Mouse (Mus musculus): ENCODE measurements around the gene Akap2. TPM values are rescaled to one million over a fixed set of nuclear protein-coding genes. Genes with fewer than 3 reads are reported as not detected.

The Akap2 gene
- polyA plus RNA-seq, 1 experiment from 2014 or later: 9.6 TPM

- no peaks in the 10 kb centered on the region for H3K9me3 ChIP-seq (ENCODE audit: control insufficient read depth)
- peaks cover 37% of the 10 kb centered on the region for H3K36me3 ChIP-seq (ENCODE audit: control insufficient read depth, insufficient read depth)
- no peaks in the 10 kb centered on the region for H3K4me1 ChIP-seq (replicated peaks; ENCODE audit: control insufficient read depth, insufficient read depth, low read length)
- no peak overlapping the region for H3K4me2 ChIP-seq (replicated peaks; ENCODE audit: low read depth)
- H3K9ac ChIP-seq (ENCODE audit: low read depth, low read length): no peak overlapping the region
- no peak for ATAC-seq
- no peak overlapping the region for H3K4me3 ChIP-seq (ENCODE audit: low read depth, low read length)
- no peaks in the 10 kb centered on the region for H3K27me3 ChIP-seq (replicated peaks; ENCODE audit: control insufficient read depth, insufficient read depth, low read length)
- WGBS: 81% methylated on average over 18 of the region's 18 CpGs
- no peak overlapping the region for H3K27ac ChIP-seq (ENCODE audit: low read depth, low read length)
- 0 out of 2 replicates have a peak, but pooled peaks have one; percentile 24 for TF ChIP-seq CTCF (IDR thresholded peaks at IDR 0.05; ENCODE audit: low read depth)
Observed at GRCm38 (mm10) chr4:57855281-57855941, 138.0 kb downstream of the Akap2 start.

DNA sequence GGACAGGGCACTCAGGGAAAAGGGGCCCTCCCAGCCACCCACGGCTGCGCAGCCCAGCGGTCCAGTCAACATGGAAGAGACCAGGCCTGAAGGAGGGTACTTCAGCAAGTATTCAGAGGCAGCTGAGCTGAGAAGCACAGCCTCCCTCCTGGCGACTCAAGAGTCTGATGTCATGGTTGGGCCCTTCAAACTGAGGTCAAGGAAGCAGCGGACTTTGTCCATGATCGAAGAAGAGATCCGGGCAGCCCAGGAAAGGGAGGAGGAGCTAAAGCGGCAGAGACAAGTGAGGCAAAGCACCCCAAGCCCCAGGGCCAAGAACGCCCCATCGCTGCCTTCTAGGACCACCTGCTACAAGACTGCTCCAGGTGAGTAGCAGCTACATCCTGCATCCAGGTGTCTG, 139.2 kb downstream of the Akap2 start:
- H3K27me3 ChIP-seq (replicated peaks; ENCODE audit: control insufficient read depth, insufficient read depth, low read length): no peaks in the 10 kb centered on the region
- no peaks in the 10 kb centered on the region for H3K9me3 ChIP-seq (ENCODE audit: control insufficient read depth)
- H3K4me2 ChIP-seq (replicated peaks; ENCODE audit: low read depth): no peak overlapping the region
- H3K9ac ChIP-seq (ENCODE audit: low read depth, low read length): no peak overlapping the region
- no peak for ATAC-seq
- H3K4me3 ChIP-seq (ENCODE audit: low read depth, low read length): no peak overlapping the region
- TF ChIP-seq CTCF (IDR thresholded peaks at IDR 0.05; ENCODE audit: low read depth): no peak
- H3K27ac ChIP-seq (ENCODE audit: low read depth, low read length): no peak overlapping the region
- H3K36me3 ChIP-seq (ENCODE audit: control insufficient read depth, insufficient read depth): peaks cover 37% of the 10 kb centered on the region
- no peaks in the 10 kb centered on the region for H3K4me1 ChIP-seq (replicated peaks; ENCODE audit: control insufficient read depth, insufficient read depth, low read length)
- WGBS: 93% methylated on average over 10 of the region's 10 CpGs

DNA sequence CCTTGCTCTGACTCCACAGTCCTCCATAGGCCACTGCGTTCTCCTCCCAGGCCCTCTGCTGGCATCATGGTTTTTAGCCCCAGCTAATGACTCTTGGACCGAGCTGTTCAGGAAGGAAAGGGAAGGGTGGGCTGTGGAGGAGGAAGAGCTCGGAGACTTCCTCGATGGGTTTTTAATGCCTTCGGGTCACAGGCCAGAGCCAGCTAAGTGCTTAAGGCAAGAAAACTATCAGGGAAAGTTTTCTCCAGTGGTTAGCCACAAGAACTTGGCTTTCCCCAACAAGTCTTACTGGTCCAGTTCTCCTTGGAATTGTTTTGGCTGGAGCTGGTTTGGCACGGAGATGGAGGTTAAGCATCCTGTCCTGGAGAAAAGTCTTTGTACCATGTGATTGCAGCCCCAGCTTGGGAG, 142.8 kb downstream of the Akap2 start:
- no peak overlapping the region for H3K4me3 ChIP-seq (ENCODE audit: low read depth, low read length)
- ATAC-seq: no peak
- H3K9me3 ChIP-seq (ENCODE audit: control insufficient read depth): no peaks in the 10 kb centered on the region
- no peak overlapping the region for H3K9ac ChIP-seq (ENCODE audit: low read depth, low read length)
- H3K4me1 ChIP-seq (replicated peaks; ENCODE audit: control insufficient read depth, insufficient read depth, low read length): no peaks in the 10 kb centered on the region
- no peaks in the 10 kb centered on the region for H3K27me3 ChIP-seq (replicated peaks; ENCODE audit: control insufficient read depth, insufficient read depth, low read length)
- no peak overlapping the region for H3K4me2 ChIP-seq (replicated peaks; ENCODE audit: low read depth)
- peak; percentile 30; the same call in 1 of the 2 replicates for TF ChIP-seq CTCF (IDR thresholded peaks at IDR 0.05; ENCODE audit: low read depth)
- H3K36me3 ChIP-seq (ENCODE audit: control insufficient read depth, insufficient read depth): peaks cover 27% of the 10 kb centered on the region
- 81% methylated on average over 6 of the region's 6 CpGs for WGBS
- H3K27ac ChIP-seq (ENCODE audit: low read depth, low read length): no peak overlapping the region

DNA sequence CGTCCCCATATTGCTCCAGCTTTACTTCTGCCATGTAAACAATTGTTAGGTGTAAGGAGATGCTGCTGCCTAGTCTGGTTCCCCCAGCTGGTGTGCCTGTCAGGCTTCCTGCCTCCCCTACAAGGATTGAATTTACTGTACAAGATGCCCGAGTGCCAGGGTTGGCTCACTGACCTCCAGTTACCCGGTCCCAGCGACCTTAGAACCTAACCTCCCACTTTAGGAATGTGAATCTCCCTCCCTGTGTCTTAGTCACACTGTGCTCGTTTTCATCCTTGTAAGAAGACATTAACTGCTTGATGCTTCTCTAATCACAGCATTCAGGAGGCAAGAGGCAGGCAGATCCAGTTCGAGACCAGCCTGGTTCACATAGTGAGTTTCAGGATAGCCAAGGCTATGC, 143.7 kb downstream of the Akap2 start:
- ATAC-seq: no peak
- WGBS: 70% methylated on average over 6 of the region's 6 CpGs
- H3K9ac ChIP-seq (ENCODE audit: low read depth, low read length): no peak overlapping the region
- H3K9me3 ChIP-seq (ENCODE audit: control insufficient read depth): no peaks in the 10 kb centered on the region
- no peak overlapping the region for H3K27ac ChIP-seq (ENCODE audit: low read depth, low read length)
- H3K4me1 ChIP-seq (replicated peaks; ENCODE audit: control insufficient read depth, insufficient read depth, low read length): no peaks in the 10 kb centered on the region
- TF ChIP-seq CTCF (IDR thresholded peaks at IDR 0.05; ENCODE audit: low read depth): no peak
- H3K4me2 ChIP-seq (replicated peaks; ENCODE audit: low read depth): no peak overlapping the region
- no peaks in the 10 kb centered on the region for H3K27me3 ChIP-seq (replicated peaks; ENCODE audit: control insufficient read depth, insufficient read depth, low read length)
- no peak overlapping the region for H3K4me3 ChIP-seq (ENCODE audit: low read depth, low read length)
- peaks cover 19% of the 10 kb centered on the region for H3K36me3 ChIP-seq (ENCODE audit: control insufficient read depth, insufficient read depth)

DNA sequence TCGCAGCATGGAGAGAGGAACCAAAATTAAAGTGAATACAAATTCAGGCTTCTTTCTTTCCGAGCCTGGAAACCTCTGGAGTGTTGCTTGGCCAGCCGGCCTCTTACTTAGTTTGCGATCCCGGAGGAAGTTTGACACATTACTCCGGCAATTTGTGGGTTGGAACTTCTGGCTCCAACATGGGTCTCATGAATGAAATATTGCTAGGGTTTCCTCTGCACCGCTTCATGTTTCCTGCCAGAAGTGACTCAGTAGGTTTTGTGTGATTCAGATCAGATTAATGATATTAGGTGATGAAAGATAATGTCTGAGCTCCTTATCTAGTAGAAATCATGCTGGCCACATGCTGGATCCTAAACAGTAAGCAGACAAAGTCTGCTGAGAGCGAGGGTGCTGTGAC, 144.4 kb downstream of the Akap2 start:
- no peak for TF ChIP-seq CTCF (IDR thresholded peaks at IDR 0.05; ENCODE audit: low read depth)
- Histone ChIP-seq H3K4me2 (replicated peaks; ENCODE audit: low read depth) (no peak overlapping the region), H3K4me3 (ENCODE audit: low read depth, low read length) (no peak overlapping the region), H3K36me3 (ENCODE audit: control insufficient read depth, insufficient read depth) (peaks cover 12% of the 10 kb centered on the region), H3K9me3 (ENCODE audit: control insufficient read depth) (no peaks in the 10 kb centered on the region), H3K9ac (ENCODE audit: low read depth, low read length) (no peak overlapping the region), H3K4me1 (replicated peaks; ENCODE audit: control insufficient read depth, insufficient read depth, low read length) (no peaks in the 10 kb centered on the region), H3K27me3 (replicated peaks; ENCODE audit: control insufficient read depth, insufficient read depth, low read length) (no peaks in the 10 kb centered on the region), H3K27ac (ENCODE audit: low read depth, low read length) (no peak overlapping the region)
- 69% methylated on average over 8 of the region's 8 CpGs for WGBS
- no peak for ATAC-seq

DNA sequence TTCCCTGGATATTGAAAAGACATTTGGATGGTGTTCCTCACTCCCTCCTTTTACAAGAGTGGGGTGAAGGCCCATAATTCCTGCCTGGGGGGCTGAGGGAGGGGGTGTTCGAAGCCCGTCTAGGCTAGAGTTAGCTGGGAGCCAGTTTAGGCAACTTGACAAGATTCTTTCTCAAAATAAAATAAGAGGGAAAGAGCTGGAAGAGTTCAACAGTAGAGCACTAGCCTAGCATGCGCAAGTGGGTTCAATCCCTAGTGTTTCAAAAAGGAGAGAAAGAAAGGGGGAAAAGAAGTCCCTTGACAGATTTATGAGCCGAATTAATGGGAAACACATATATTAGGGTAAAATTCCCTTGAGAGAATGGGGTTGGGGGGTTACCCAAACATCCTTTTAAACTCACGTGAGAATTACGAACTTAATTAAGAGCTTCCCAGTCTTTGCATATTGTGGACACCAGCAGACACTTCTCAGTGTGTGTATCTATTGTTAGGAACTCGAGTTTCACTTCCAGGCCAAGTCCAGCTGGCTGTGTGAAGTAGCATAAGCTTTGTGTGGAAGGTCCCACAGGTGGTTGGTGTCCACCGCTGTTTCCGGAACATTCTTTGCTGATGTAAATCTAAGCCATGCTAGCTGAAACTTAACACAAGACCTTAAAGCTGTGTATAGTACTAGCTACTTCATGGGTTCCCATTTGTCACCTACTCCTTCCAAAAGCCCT, 145.0 kb downstream of the Akap2 start:
- peaks cover 7% of the 10 kb centered on the region; the same call in 1 of the 2 replicates for H3K36me3 ChIP-seq (ENCODE audit: control insufficient read depth, insufficient read depth)
- H3K4me3 ChIP-seq (ENCODE audit: low read depth, low read length): no peak overlapping the region
- no peak overlapping the region for H3K4me2 ChIP-seq (replicated peaks; ENCODE audit: low read depth)
- no peak for TF ChIP-seq CTCF (IDR thresholded peaks at IDR 0.05; ENCODE audit: low read depth)
- H3K4me1 ChIP-seq (replicated peaks; ENCODE audit: control insufficient read depth, insufficient read depth, low read length): no peaks in the 10 kb centered on the region
- no peak overlapping the region for H3K27ac ChIP-seq (ENCODE audit: low read depth, low read length)
- no peak overlapping the region for H3K9ac ChIP-seq (ENCODE audit: low read depth, low read length)
- ATAC-seq: no peak
- no peaks in the 10 kb centered on the region for H3K9me3 ChIP-seq (ENCODE audit: control insufficient read depth)
- 65% methylated on average over 9 of the region's 9 CpGs for WGBS
- no peaks in the 10 kb centered on the region for H3K27me3 ChIP-seq (replicated peaks; ENCODE audit: control insufficient read depth, insufficient read depth, low read length)
